Mouse (Mus musculus): Measurements from ENCODE around the gene Elf2. TPM values are rescaled to one million over a fixed set of nuclear protein-coding genes. Genes with fewer than 3 reads are reported as not detected.
A peak's percentile ranks its signal among the peaks of the same experiment; 100 is the strongest.

Gene Elf2
- total and polyA plus RNA-seq, 3 experiments = 38.0 to 53.3 (median 46.5) TPM

DNA sequence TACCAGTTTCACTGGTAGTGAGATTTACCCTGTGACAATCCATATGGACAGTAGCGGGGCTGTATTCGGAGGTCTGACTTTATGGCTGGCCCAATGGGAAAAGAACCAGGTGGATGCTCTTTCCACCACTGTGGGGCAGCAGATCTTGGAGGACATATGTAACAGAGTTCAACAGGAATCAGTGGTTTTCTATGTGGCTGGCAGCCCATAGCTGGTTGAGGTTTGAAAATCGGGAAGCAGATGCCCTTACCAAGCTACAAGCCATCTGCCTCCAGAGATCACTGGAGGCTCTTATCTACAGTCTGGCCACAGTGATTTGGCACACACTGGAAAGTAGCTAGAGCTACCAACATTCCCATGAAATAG lies 25.0 kb upstream of the Elf2 start:
- Histone ChIP-seq H3K4me3 (ENCODE audit: control insufficient read depth in 1 of 2, insufficient read depth in 1 of 2, low read depth in 2 of 2, low read length in 2 of 2) (no peak overlapping the region; a peak in 1 of 4 replicates), H3K27ac (ENCODE audit: control insufficient read depth, low read depth, low read length) (no peak overlapping the region), H3K36me3 (ENCODE audit: control insufficient read depth in 1 of 2, insufficient read depth in 2 of 2, low read length in 2 of 2) (peaks cover 0 to 19% of the 10 kb centered on the region in 2 experiments; a peak in 2 of 4 replicates), H3K9me3 (replicated peaks; ENCODE audit: insufficient read depth, low read length) (no peaks in the 10 kb centered on the region), H3K27me3 (ENCODE audit: control insufficient read depth in 1 of 2, insufficient read depth in 2 of 2, low read length in 2 of 2) (no peaks in the 10 kb centered on the region), H3K9ac (ENCODE audit: control insufficient read depth, low read depth, low read length, poor library complexity, severe bottlenecking) (no peak overlapping the region), H3K4me1 (ENCODE audit: control insufficient read depth in 1 of 2, insufficient read depth in 2 of 2, low read length in 2 of 2) (peaks cover 0 to 25% of the 10 kb centered on the region in 2 experiments; a peak in 2 of 4 replicates), H3K79me2 (ENCODE audit: control insufficient read depth, insufficient read depth, low read length, poor library complexity) (no peaks in the 10 kb centered on the region)
- TF ChIP-seq POLR2AphosphoS2 (IDR thresholded peaks at IDR 0.05; ENCODE audit: low read length) = no peak
- peak; percentile 48 for TF ChIP-seq RCOR1 (IDR thresholded peaks at IDR 0.05; ENCODE audit: low read depth, low read length)
- 0 out of 4 replicates have a peak, but pooled peaks of 1 of the 2 experiments have one; percentile 28 for TF ChIP-seq EP300 (IDR thresholded peaks at IDR 0.05; ENCODE audit: low read depth in 1 of 2, low read length in 2 of 2)
- DNase-seq (ENCODE audit: low read depth, low spot score) = no peak

DNA sequence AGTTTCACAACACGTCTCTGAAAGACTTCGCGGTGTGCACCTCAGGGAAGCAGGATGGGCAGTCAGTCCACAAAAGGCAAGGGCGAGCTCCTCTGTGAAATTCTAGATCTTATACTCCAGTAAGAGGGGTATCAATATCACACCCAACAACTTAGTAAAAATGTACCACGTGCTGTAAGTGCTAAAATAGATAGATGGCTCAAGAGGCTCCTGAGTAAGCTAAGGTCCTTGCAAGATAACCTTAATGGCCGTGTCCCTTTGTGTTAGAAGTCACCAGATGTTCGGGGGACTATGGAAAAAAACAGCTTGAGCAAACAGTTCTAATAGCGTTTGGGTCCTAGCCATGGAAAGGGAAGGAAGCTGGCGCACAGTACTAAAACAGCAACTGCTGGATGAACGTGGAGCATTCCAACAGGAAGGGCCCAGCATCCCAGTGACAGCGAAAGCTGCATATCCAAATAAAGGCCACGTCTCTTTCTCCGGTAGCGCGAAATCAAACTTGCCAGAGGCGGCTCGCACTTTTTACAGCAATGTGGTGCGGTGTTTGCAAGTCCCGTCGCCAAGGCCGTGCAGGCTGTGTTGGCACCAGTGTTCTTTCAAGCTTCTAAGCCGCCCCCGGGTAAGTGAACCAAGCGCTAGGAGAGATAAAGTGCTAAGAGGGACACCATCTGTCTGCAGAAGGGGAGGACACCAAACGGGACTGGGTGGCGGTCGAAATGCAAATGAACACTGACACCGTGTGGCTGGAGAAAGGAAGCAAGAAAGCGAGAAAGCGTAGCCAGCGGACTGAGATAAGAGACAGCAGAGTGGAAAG lies 24.4 kb upstream of the Elf2 start:
- H3K27me3 ChIP-seq (ENCODE audit: control insufficient read depth in 1 of 2, insufficient read depth in 2 of 2, low read length in 2 of 2) = no peaks in the 10 kb centered on the region
- H3K4me1 ChIP-seq (ENCODE audit: control insufficient read depth in 1 of 2, insufficient read depth in 2 of 2, low read length in 2 of 2) = peaks cover 0 to 25% of the 10 kb centered on the region in 2 experiments; a peak in 2 of 4 replicates
- H3K9me3 ChIP-seq (replicated peaks; ENCODE audit: insufficient read depth, low read length) = no peaks in the 10 kb centered on the region
- peak overlapping the region; percentile 56 to 63 for H3K4me3 ChIP-seq (ENCODE audit: control insufficient read depth in 1 of 2, insufficient read depth in 1 of 2, low read depth in 2 of 2, low read length in 2 of 2)
- H3K36me3 ChIP-seq (ENCODE audit: control insufficient read depth in 1 of 2, insufficient read depth in 2 of 2, low read length in 2 of 2) = peaks cover 0 to 19% of the 10 kb centered on the region in 2 experiments; a peak in 2 of 4 replicates
- H3K9ac ChIP-seq (ENCODE audit: control insufficient read depth, low read depth, low read length, poor library complexity, severe bottlenecking) = peak overlapping the region; percentile 57
- DNase-seq (ENCODE audit: low read depth, low spot score) = peak; percentile 95
- peak overlapping the region; percentile 46 for H3K27ac ChIP-seq (ENCODE audit: control insufficient read depth, low read depth, low read length)
- no peaks in the 10 kb centered on the region for H3K79me2 ChIP-seq (ENCODE audit: control insufficient read depth, insufficient read depth, low read length, poor library complexity)
- TF ChIP-seq JUND (IDR thresholded peaks at IDR 0.05; ENCODE audit: low read depth, low read length) (no peak), RAD21 (IDR thresholded peaks at IDR 0.05; ENCODE audit: low read depth, low read length) (peak; percentile 97), BHLHE40 (IDR thresholded peaks at IDR 0.05; ENCODE audit: borderline replicate concordance, low read depth, low read length) (no peak; the same call in 1 of the 2 replicates), ELF1 (IDR thresholded peaks at IDR 0.05; ENCODE audit: low read depth, low read length) (no peak), GATA1 (IDR thresholded peaks at IDR 0.05; ENCODE audit: low read depth, low read length) (peak; percentile 75), POLR2AphosphoS2 (IDR thresholded peaks at IDR 0.05; ENCODE audit: low read length) (no peak), NELFE (IDR thresholded peaks at IDR 0.05; ENCODE audit: low read depth, low read length) (no peak), TCF12 (IDR thresholded peaks at IDR 0.05; ENCODE audit: low read depth, low read length) (0 out of 2 replicates have a peak, but pooled peaks have one; percentile 32), NRF1 (IDR thresholded peaks at IDR 0.05; ENCODE audit: insufficient read depth, low read depth, low read length, poor library complexity, severe bottlenecking) (no peak), CHD2 (IDR thresholded peaks at IDR 0.05; ENCODE audit: low read length) (no peak), MYB (IDR thresholded peaks at IDR 0.05; ENCODE audit: low read depth, low read length) (no peak), GABPA (IDR thresholded peaks at IDR 0.05; ENCODE audit: low read depth, low read length) (no peak), SIN3A (IDR thresholded peaks at IDR 0.05; ENCODE audit: low read length) (peak; percentile 88), ZKSCAN1 (IDR thresholded peaks at IDR 0.05; ENCODE audit: low read depth, low read length) (no peak), MAZ (IDR thresholded peaks at IDR 0.05; ENCODE audit: low read depth, low read length) (peak; percentile 59; the same call in 1 of the 2 replicates), HCFC1 (IDR thresholded peaks at IDR 0.05; ENCODE audit: low read depth, low read length) (0 out of 2 replicates have a peak, but pooled peaks have one; percentile 46), ZNF384 (IDR thresholded peaks at IDR 0.05; ENCODE audit: low read depth, low read length) (no peak; the same call in 1 of the 2 replicates), MEF2A (IDR thresholded peaks at IDR 0.05; ENCODE audit: extremely low read depth, insufficient replicate concordance, low read depth, low read length, poor library complexity, severe bottlenecking) (no peak), CTCF (IDR thresholded peaks at IDR 0.05 in 2 of 3, conservative IDR thresholded peaks at IDR 0.05 in 1 of 3; ENCODE audit: control insufficient read depth in 1 of 3, insufficient read depth in 1 of 3, low read depth in 2 of 3, low read length in 3 of 3, poor library complexity in 1 of 3, severe bottlenecking in 1 of 3) (peak; percentile 54 to 99 (median 82)), POLR2A (IDR thresholded peaks at IDR 0.05; ENCODE audit: control insufficient read depth in 1 of 2, insufficient read depth in 1 of 2, low read depth in 1 of 2, low read length in 2 of 2, poor library complexity in 1 of 2) (no peak), SMC3 (IDR thresholded peaks at IDR 0.05; ENCODE audit: low read depth, low read length) (peak; percentile 87), USF2 (IDR thresholded peaks at IDR 0.05; ENCODE audit: borderline replicate concordance in 1 of 2, insufficient read depth in 1 of 2, low read depth in 1 of 2, low read length in 2 of 2) (no peak), USF1 (IDR thresholded peaks at IDR 0.05; ENCODE audit: low read depth, low read length) (peak; percentile 69), E2F4 (IDR thresholded peaks at IDR 0.05; ENCODE audit: borderline replicate concordance, low read depth, low read length) (no peak), MXI1 (IDR thresholded peaks at IDR 0.05; ENCODE audit: low read depth, low read length) (peak; percentile 54; the same call in 1 of the 2 replicates), TAL1 (IDR thresholded peaks at IDR 0.05; ENCODE audit: low read length) (peak; percentile 37; the same call in 1 of the 2 replicates), ZC3H11A (IDR thresholded peaks at IDR 0.05; ENCODE audit: low read depth, low read length) (peak; percentile 87)
